Mouse (Mus musculus): Measurements from ENCODE around the gene H2afy2. TPM values are rescaled to one million over a fixed set of nuclear protein-coding genes. Genes with fewer than 3 reads are reported as not detected.

The H2afy2 gene
- polyA plus RNA-seq, 1 experiment from 2014 or later, result 362 TPM

- Histone ChIP-seq H3K27ac (no peak overlapping the region), H3K36me3 (replicated peaks) (no peaks in the 10 kb centered on the region), H3K27me3 (peaks cover 32% of the 10 kb centered on the region), H3K4me3 (replicated peaks) (no peak overlapping the region), H3K9me3 (no peaks in the 10 kb centered on the region), H3K4me1 (peaks cover 9% of the 10 kb centered on the region), H3K4me2 (peak overlapping the region; percentile 85; the same call in 1 of the 2 replicates), H3K9ac (no peak overlapping the region)
- WGBS, result 84% methylated on average over 7 of the region's 7 CpGs
- no peak for ATAC-seq (ENCODE audit: low FRiP score)
Measured at GRCm38 (mm10) chr10:61715996-61716864, 67.7 kb downstream of the H2afy2 start.

DNA sequence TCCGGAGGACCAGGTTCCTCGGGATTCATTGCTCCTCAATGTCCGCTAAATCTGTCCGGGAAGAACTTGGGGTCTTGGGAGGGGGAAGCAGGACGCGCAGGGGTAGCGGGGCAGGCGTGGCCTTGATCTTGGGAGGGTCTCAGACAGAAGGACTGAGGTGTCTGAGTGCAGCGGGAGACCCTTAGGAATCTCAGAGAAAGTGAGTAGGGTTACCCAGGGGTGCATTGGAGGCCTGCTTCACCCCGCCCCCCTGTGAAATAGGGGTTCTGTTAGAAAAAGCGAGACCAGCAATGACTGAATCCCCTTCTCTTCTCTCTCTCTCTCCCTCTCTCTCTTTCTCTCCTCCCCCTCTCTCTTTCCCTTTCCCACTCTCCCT is 68.5 kb downstream of the H2afy2 start:
- H3K4me1 ChIP-seq, result peaks cover 9% of the 10 kb centered on the region
- peaks cover 35% of the 10 kb centered on the region for H3K27me3 ChIP-seq
- no peak overlapping the region for H3K27ac ChIP-seq
- WGBS, result 3% methylated on average over 11 of the region's 11 CpGs
- ATAC-seq (ENCODE audit: low FRiP score), result no peak
- H3K4me2 ChIP-seq, result peak overlapping the region; percentile 85
- no peaks in the 10 kb centered on the region for H3K9me3 ChIP-seq
- no peaks in the 10 kb centered on the region for H3K36me3 ChIP-seq (replicated peaks)
- peak overlapping the region; percentile 53 for H3K4me3 ChIP-seq (replicated peaks)
- peak overlapping the region; percentile 61 for H3K9ac ChIP-seq

- Histone ChIP-seq H3K4me2 (peak within 1 kb of the TSS; percentile 85), H3K27me3 (peaks cover 35% of the 10 kb centered on the region), H3K9me3 (no peaks in the 10 kb centered on the region), H3K4me1 (peaks cover 9% of the 10 kb centered on the region), H3K4me3 (replicated peaks) (peak within 1 kb of the TSS; percentile 53), H3K9ac (peak within 1 kb of the TSS; percentile 61), H3K27ac (no peak within 1 kb of the TSS), H3K36me3 (replicated peaks) (no peaks in the 10 kb centered on the region)
- ATAC-seq (ENCODE audit: low FRiP score), result peak; percentile 82
- WGBS, result 15% methylated on average over 34 of the region's 36 CpGs
Measured at GRCm38 (mm10) chr10:61714771-61715461, 69.0 kb downstream of the H2afy2 start, which contains the start of gene Aifm2. Gene Aifm2 (plus strand): TSS chr10:61715263.

DNA sequence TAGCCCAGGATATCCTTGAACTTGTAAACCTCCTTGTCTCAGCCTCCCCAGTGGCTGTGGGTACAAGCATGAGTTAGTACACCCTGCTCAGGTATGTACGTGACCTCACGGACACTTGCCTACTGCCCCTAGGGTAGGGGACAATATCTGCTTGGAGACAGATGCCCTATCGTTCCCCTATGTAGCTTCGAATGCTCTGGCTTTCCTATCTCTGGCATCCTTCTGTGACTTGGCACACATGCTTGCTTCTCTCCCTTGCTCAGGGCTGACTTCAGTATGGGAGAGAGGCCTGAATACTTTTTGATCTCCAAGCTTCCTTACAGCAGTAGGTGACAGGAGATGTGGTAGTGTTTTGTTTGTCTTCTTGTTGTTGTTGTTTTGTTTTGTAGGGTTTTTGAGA is 69.8 kb downstream of the H2afy2 start:
- WGBS, result 94% methylated on average over 4 of the region's 4 CpGs
- Histone ChIP-seq H3K9ac (no peak overlapping the region), H3K4me2 (no peak overlapping the region), H3K4me3 (replicated peaks) (no peak overlapping the region), H3K36me3 (replicated peaks) (no peaks in the 10 kb centered on the region), H3K9me3 (no peaks in the 10 kb centered on the region), H3K27ac (no peak overlapping the region), H3K27me3 (peaks cover 35% of the 10 kb centered on the region), H3K4me1 (peaks cover 9% of the 10 kb centered on the region)
- ATAC-seq (ENCODE audit: low FRiP score), result no peak

- peaks cover 35% of the 10 kb centered on the region for H3K27me3 ChIP-seq
- 62% methylated on average over 3 of the region's 3 CpGs for WGBS
- H3K27ac ChIP-seq, result no peak overlapping the region
Measured at GRCm38 (mm10) chr10:61713601-61714000, 70.3 kb downstream of the H2afy2 start.

GRCm38 (mm10) chr10:61706412-61707375 is 77.3 kb downstream of the H2afy2 start:
- no peak overlapping the region for H3K9ac ChIP-seq
- H3K4me1 ChIP-seq, result no peaks in the 10 kb centered on the region
- no peak overlapping the region for H3K4me3 ChIP-seq (replicated peaks)
- no peak overlapping the region for H3K27ac ChIP-seq
- H3K27me3 ChIP-seq, result 0 out of 2 replicates have a peak, but pooled peaks cover 3% of the 10 kb centered on the region
- peaks cover 19% of the 10 kb centered on the region for H3K36me3 ChIP-seq (replicated peaks)
- no peak overlapping the region for H3K4me2 ChIP-seq
- no peaks in the 10 kb centered on the region for H3K9me3 ChIP-seq
- WGBS, result 72% methylated on average over 6 of the region's 6 CpGs
- ATAC-seq (ENCODE audit: low FRiP score), result no peak

More at GRCm38 (mm10) chr10:61713601-61714000, 70.3 kb downstream of the H2afy2 start:
- Histone ChIP-seq H3K36me3 (replicated peaks) (no peaks in the 10 kb centered on the region), H3K4me3 (replicated peaks) (no peak overlapping the region), H3K9ac (no peak overlapping the region), H3K4me2 (no peak overlapping the region), H3K4me1 (peaks cover 9% of the 10 kb centered on the region), H3K9me3 (no peaks in the 10 kb centered on the region)
- ATAC-seq (ENCODE audit: low FRiP score), result no peak

DNA sequence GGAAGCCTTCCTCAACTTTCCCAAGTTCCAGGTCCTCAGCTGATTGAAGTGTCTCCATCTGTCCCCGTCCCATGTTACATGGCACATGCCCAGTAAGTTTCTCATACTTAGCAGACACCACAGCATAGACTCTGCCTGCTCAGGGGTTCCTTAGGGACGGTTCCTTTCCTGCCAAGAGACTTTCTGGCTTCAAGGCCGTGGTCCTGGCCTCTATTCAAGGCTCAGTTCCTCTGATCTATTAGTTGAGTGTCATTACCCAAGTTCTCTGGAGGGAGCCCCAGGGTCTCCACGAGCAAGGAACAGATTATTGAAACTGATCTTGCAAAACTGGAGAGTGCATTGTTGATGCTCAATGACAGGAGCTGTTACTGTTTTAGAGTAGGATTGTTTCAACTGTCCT is 79.3 kb downstream of the H2afy2 start:
- WGBS, result 76% methylated on average over 4 of the region's 4 CpGs

DNA sequence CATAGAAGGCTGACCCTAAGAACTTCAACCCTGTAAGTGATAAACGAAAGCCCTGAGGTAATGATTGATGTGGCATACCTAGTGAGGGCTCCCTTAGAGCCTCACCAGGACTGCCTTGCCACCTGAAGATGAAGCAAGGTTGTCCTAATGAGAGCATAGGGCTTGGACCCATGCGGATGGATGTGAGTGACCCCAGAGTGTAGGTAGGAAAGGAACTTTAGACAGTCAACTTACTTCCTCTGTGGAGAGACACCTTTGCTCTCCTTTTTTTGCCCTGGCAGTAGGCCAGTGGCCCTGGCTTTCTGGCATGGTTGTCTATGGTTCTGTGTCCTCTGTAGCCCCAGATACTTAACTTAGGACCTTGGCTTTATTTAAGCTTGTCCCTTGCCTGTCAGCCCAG is 86.9 kb downstream of the H2afy2 start:
- WGBS, result 91% methylated on average over 2 of the region's 2 CpGs
- ATAC-seq (ENCODE audit: low FRiP score), result no peak
- Histone ChIP-seq H3K4me2 (peak overlapping the region; percentile 99), H3K9me3 (no peaks in the 10 kb centered on the region), H3K4me3 (replicated peaks) (peak overlapping the region; percentile 92), H3K27ac (no peak overlapping the region), H3K27me3 (no peaks in the 10 kb centered on the region), H3K4me1 (peaks cover 23% of the 10 kb centered on the region), H3K36me3 (replicated peaks) (peaks cover 31% of the 10 kb centered on the region), H3K9ac (peak overlapping the region; percentile 75; the same call in 1 of the 2 replicates)

More for the DNA sequence above, 79.3 kb downstream of the H2afy2 start:
- Histone ChIP-seq H3K36me3 (replicated peaks) (peaks cover 24% of the 10 kb centered on the region), H3K27me3 (no peaks in the 10 kb centered on the region), H3K9me3 (no peaks in the 10 kb centered on the region), H3K4me3 (replicated peaks) (no peak overlapping the region), H3K4me2 (no peak overlapping the region), H3K4me1 (no peaks in the 10 kb centered on the region), H3K9ac (no peak overlapping the region), H3K27ac (no peak overlapping the region)
- ATAC-seq (ENCODE audit: low FRiP score), result no peak

GRCm38 (mm10) chr10:61696560-61696823 is 87.5 kb downstream of the H2afy2 start:
- H3K4me1 ChIP-seq, result peaks cover 23% of the 10 kb centered on the region
- ATAC-seq (ENCODE audit: low FRiP score), result no peak
- no peaks in the 10 kb centered on the region for H3K27me3 ChIP-seq
- H3K9ac ChIP-seq, result peak overlapping the region; percentile 75
- 17% methylated on average over 19 of the region's 19 CpGs for WGBS
- peaks cover 30% of the 10 kb centered on the region for H3K36me3 ChIP-seq (replicated peaks)
- H3K4me3 ChIP-seq (replicated peaks), result peak overlapping the region; percentile 92
- H3K9me3 ChIP-seq, result no peaks in the 10 kb centered on the region
- H3K27ac ChIP-seq, result no peak overlapping the region
- peak overlapping the region; percentile 99 for H3K4me2 ChIP-seq

DNA sequence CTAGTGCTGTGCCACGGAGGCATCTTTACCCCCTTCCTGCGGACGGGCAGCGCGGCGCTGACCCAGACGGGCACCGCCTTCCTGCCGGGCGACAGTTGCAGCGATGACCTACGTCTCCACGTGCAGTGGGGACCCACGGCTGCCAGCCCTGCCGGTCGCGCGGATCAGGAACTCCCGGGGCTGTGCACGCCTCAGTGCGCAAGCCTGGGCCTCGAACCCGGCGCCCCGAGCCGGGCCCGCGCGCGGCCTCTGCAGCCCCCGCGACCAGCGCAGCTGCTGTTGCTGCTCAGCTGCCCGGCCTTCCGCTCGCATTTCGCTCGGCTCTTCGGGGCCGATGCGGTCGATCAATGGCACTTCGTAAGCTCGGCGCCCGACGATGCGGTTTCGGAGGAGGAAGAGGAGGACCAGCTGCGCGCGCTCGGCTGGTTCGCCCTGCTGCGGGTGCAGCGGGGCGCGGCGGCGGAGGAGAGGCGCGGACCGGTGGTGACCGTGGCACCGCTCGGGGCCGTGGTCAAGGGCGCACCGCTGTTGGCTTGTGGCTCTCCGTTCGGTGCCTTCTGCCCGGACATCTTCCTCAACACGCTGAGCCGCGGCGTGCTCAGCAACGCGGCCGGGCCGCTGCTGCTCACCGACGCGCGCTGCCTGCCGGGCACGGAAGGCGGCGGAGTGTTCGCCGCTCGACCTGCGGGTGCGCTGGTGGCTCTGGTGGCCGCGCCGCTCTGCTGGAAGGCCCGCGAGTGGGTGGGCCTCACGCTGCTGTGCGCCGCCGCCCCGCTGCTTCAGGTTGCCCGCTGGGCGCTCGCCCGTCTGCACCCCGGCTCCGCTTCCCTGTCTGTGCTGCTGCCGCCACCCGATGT is 88.0 kb downstream of the H2afy2 start:
- H3K27me3 ChIP-seq, result no peaks in the 10 kb centered on the region
- H3K36me3 ChIP-seq (replicated peaks), result peaks cover 32% of the 10 kb centered on the region

More for the DNA sequence above, 88.0 kb downstream of the H2afy2 start:
- H3K4me2 ChIP-seq, result peak overlapping the region; percentile 99
- peak; percentile 3; the same call in 1 of the 2 replicates for ATAC-seq (ENCODE audit: low FRiP score)
- under 1% methylated on average over 99 of the region's 111 CpGs for WGBS
- peaks cover 23% of the 10 kb centered on the region for H3K4me1 ChIP-seq
- peak overlapping the region; percentile 75 for H3K9ac ChIP-seq
- H3K4me3 ChIP-seq (replicated peaks), result peak overlapping the region; percentile 92
- peak overlapping the region; percentile 60; the same call in 1 of the 2 replicates for H3K27ac ChIP-seq
- no peaks in the 10 kb centered on the region for H3K9me3 ChIP-seq

Measured in forebrain, embryonic 12.5 days (tissue).